ENCODE assay signal across 7 mouse cellular contexts in the genomic region with DNA sequence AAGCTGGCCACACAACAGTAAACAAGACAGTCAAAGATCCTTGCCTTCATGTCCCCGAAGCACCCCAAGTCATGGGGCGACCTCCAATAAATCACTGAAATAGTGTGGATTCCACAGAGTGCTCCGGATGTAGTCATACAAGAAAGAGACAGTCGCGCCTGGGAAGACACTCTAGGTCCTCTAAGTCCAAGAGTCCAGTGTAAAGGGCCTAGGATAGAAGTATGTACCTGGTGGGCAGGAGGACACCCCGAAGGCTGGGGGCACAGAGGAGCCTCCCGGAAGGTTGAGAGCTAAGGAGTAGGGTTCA. TPM values are rescaled to one million over a fixed set of nuclear protein-coding genes. Genes with fewer than 3 reads are reported as not detected.
A peak's percentile ranks its signal among the peaks of the same experiment; 100 is the strongest.
DNase-seq lines count a peak whose midpoint lies in the region; ATAC-seq lines count a peak whose summit lies in the region.

No protein-coding gene starts in this region.

- no peak for DNase-seq in hindbrain, embryonic 10.5 days (ENCODE audit: low spot score)
- no peak for DNase-seq in hindbrain, embryonic 11.5 days (ENCODE audit: low spot score)
- no peak for DNase-seq in thymus, postnatal 25 days
- no peak for DNase-seq in Muller cell, postnatal 12 days (ENCODE audit: inconsistent ontology term)

- H3K27ac ChIP-seq in hindbrain, embryonic 10.5 days = peak overlapping the region; percentile 81
- no peak overlapping the region for H3K27ac ChIP-seq in hindbrain, embryonic 11.5 days (ENCODE audit: low read depth, low read length)
- H3K27ac ChIP-seq in forebrain, embryonic 13.5 days = no peak overlapping the region; the same call in 1 of the 2 replicates
- H3K27ac ChIP-seq in liver, embryonic 15.5 days (replicated peaks) = no peak overlapping the region

- H3K27me3 ChIP-seq in hindbrain, embryonic 10.5 days (ENCODE audit: insufficient read depth, poor library complexity, severe bottlenecking) = peaks cover 10% of the 10 kb centered on the region
- H3K27me3 ChIP-seq in hindbrain, embryonic 11.5 days (ENCODE audit: control insufficient read depth, insufficient read depth, low read length) = no peaks in the 10 kb centered on the region
- H3K27me3 ChIP-seq in forebrain, embryonic 13.5 days = no peaks in the 10 kb centered on the region
- H3K27me3 ChIP-seq in liver, embryonic 15.5 days = 0 out of 2 replicates have a peak, but pooled peaks cover 3% of the 10 kb centered on the region

- H3K4me2 ChIP-seq in hindbrain, embryonic 11.5 days (replicated peaks; ENCODE audit: low read depth, low read length) = no peak overlapping the region; the same call in 1 of the 2 replicates
- H3K4me2 ChIP-seq in forebrain, embryonic 13.5 days = peak overlapping the region; percentile 41; the same call in 1 of the 2 replicates
- H3K4me2 ChIP-seq in liver, embryonic 15.5 days = peak overlapping the region; percentile 46

- ATAC-seq in hindbrain, embryonic 11.5 days (ENCODE audit: low FRiP score) = no peak; the same call in 1 of the 2 replicates
- ATAC-seq in CD4-positive, CD25-positive, alpha-beta regulatory T cell, adult 4 months = peak; percentile 37
- ATAC-seq in forebrain, embryonic 13.5 days = peak; percentile 11; the same call in 1 of the 2 replicates
- ATAC-seq in liver, embryonic 15.5 days (ENCODE audit: insufficient read depth) = no peak

- H3K36me3 ChIP-seq in hindbrain, embryonic 10.5 days = peaks cover 15% of the 10 kb centered on the region
- no peaks in the 10 kb centered on the region for H3K36me3 ChIP-seq in hindbrain, embryonic 11.5 days (ENCODE audit: control insufficient read depth, insufficient read depth, low read length)
- H3K36me3 ChIP-seq in forebrain, embryonic 13.5 days (ENCODE audit: poor library complexity, severe bottlenecking) = peaks cover 51% of the 10 kb centered on the region
- no peaks in the 10 kb centered on the region for H3K36me3 ChIP-seq in liver, embryonic 15.5 days (replicated peaks)

- 57% methylated on average over 7 of the region's 7 CpGs for WGBS in hindbrain, embryonic 10.5 days
- 52% methylated on average over 7 of the region's 7 CpGs for WGBS in hindbrain, embryonic 11.5 days
- 57% methylated on average over 7 of the region's 7 CpGs for WGBS in forebrain, embryonic 13.5 days
- WGBS in liver, embryonic 15.5 days (ENCODE audit: insufficient replicate concordance) = 46% methylated on average over 7 of the region's 7 CpGs

- H3K9me3 ChIP-seq in hindbrain, embryonic 10.5 days = no peaks in the 10 kb centered on the region
- H3K9me3 ChIP-seq in hindbrain, embryonic 11.5 days (ENCODE audit: control insufficient read depth, low read length) = no peaks in the 10 kb centered on the region
- H3K9me3 ChIP-seq in forebrain, embryonic 13.5 days (replicated peaks) = no peaks in the 10 kb centered on the region
- no peaks in the 10 kb centered on the region for H3K9me3 ChIP-seq in liver, embryonic 15.5 days (replicated peaks)

- peak overlapping the region; percentile 23; the same call in 1 of the 2 replicates for H3K4me3 ChIP-seq in hindbrain, embryonic 10.5 days
- no peak overlapping the region for H3K4me3 ChIP-seq in hindbrain, embryonic 11.5 days (ENCODE audit: low read depth, low read length)
- no peak overlapping the region for H3K4me3 ChIP-seq in forebrain, embryonic 13.5 days
- H3K4me3 ChIP-seq in liver, embryonic 15.5 days (replicated peaks) = 0 out of 2 replicates have a peak overlapping the region, but pooled peaks have one; percentile 8

- H3K9ac ChIP-seq in hindbrain, embryonic 11.5 days (ENCODE audit: low read depth, low read length) = no peak overlapping the region
- no peak overlapping the region for H3K9ac ChIP-seq in forebrain, embryonic 13.5 days
- no peak overlapping the region for H3K9ac ChIP-seq in liver, embryonic 15.5 days

- H3K4me1 ChIP-seq in hindbrain, embryonic 10.5 days (replicated peaks) = peaks cover 20% of the 10 kb centered on the region
- peaks cover 8% of the 10 kb centered on the region; the same call in 1 of the 2 replicates for H3K4me1 ChIP-seq in hindbrain, embryonic 11.5 days (replicated peaks; ENCODE audit: control insufficient read depth, insufficient read depth, low read length)
- H3K4me1 ChIP-seq in forebrain, embryonic 13.5 days = peaks cover 19% of the 10 kb centered on the region
- H3K4me1 ChIP-seq in liver, embryonic 15.5 days (replicated peaks) = peaks cover 31% of the 10 kb centered on the region

RNA-seq across cellular contexts. Expression of gene Prr36, which starts 23.7 kb away (rescaled TPM):
- 13.1 and 27.1 TPM in 2 replicates for polyA plus RNA-seq in hindbrain, embryonic 10.5 days (2016; fragmentation: Nextera tagmentation; extraction: Ambion mirVana)
- polyA plus RNA-seq in hindbrain, embryonic 11.5 days (2014; fragmentation: Nextera tagmentation; extraction: Ambion mirVana) = 29.0 and 33.5 TPM in 2 replicates
- polyA plus RNA-seq in CD4-positive, CD25-positive, alpha-beta regulatory T cell, adult 4 months (2017; shearing (Covaris generic)) = under 1 TPM in 1 of 2 experiments, not detected in 1; 0.49 TPM
- polyA plus RNA-seq in forebrain, embryonic 13.5 days (2015; fragmentation: Nextera tagmentation; extraction: Ambion mirVana) = 33.2 and 36.0 TPM in 2 replicates
- polyA plus RNA-seq in liver, embryonic 15.5 days (2015; fragmentation: Nextera tagmentation; extraction: Ambion mirVana) = 0.36 and 0.37 TPM in 2 replicates

RNA-seq across cellular contexts. Expression of gene Evi5l, which starts 27.2 kb away (rescaled TPM):
- 28.1 and 43.7 TPM in 2 replicates for polyA plus RNA-seq in hindbrain, embryonic 10.5 days (2016; fragmentation: Nextera tagmentation; extraction: Ambion mirVana)
- polyA plus RNA-seq in hindbrain, embryonic 11.5 days (2014; fragmentation: Nextera tagmentation; extraction: Ambion mirVana) = 28.1 and 33.5 TPM in 2 replicates
- 1 to 10 TPM; 5.6 to 7.8 TPM for polyA plus RNA-seq in CD4-positive, CD25-positive, alpha-beta regulatory T cell, adult 4 months (2017; shearing (Covaris generic))
- 57.7 and 62.7 TPM in 2 replicates for polyA plus RNA-seq in forebrain, embryonic 13.5 days (2015; fragmentation: Nextera tagmentation; extraction: Ambion mirVana)
- 4.9 and 6.0 TPM in 2 replicates for polyA plus RNA-seq in liver, embryonic 15.5 days (2015; fragmentation: Nextera tagmentation; extraction: Ambion mirVana)

RNA-seq across cellular contexts. Expression of gene Lrrc8e, which starts 33.1 kb away (rescaled TPM):
- 0.30 TPM in 1 of 2 replicates, not detected in the other for polyA plus RNA-seq in hindbrain, embryonic 10.5 days (2016; fragmentation: Nextera tagmentation; extraction: Ambion mirVana)
- polyA plus RNA-seq in hindbrain, embryonic 11.5 days (2014; fragmentation: Nextera tagmentation; extraction: Ambion mirVana) = 0.06 TPM in 1 of 2 replicates, not detected in the other
- polyA plus RNA-seq in CD4-positive, CD25-positive, alpha-beta regulatory T cell, adult 4 months (2017; shearing (Covaris generic)) = under 1 TPM in 1 of 2 experiments, not detected in 1; 0.34 TPM
- 0.14 TPM in 1 of 2 replicates, not detected in the other for polyA plus RNA-seq in forebrain, embryonic 13.5 days (2015; fragmentation: Nextera tagmentation; extraction: Ambion mirVana)
- 0.22 and 0.32 TPM in 2 replicates for polyA plus RNA-seq in liver, embryonic 15.5 days (2015; fragmentation: Nextera tagmentation; extraction: Ambion mirVana)

RNA-seq across cellular contexts. Expression of gene Map2k7, which starts 45.0 kb away (rescaled TPM):
- polyA plus RNA-seq in hindbrain, embryonic 10.5 days (2016; fragmentation: Nextera tagmentation; extraction: Ambion mirVana) = 34.7 and 39.4 TPM in 2 replicates
- polyA plus RNA-seq in hindbrain, embryonic 11.5 days (2014; fragmentation: Nextera tagmentation; extraction: Ambion mirVana) = 20.4 and 22.4 TPM in 2 replicates
- 10 to 100 TPM; 23.2 to 31.7 TPM for polyA plus RNA-seq in CD4-positive, CD25-positive, alpha-beta regulatory T cell, adult 4 months (2017; shearing (Covaris generic))
- 24.6 and 28.6 TPM in 2 replicates for polyA plus RNA-seq in forebrain, embryonic 13.5 days (2015; fragmentation: Nextera tagmentation; extraction: Ambion mirVana)
- polyA plus RNA-seq in liver, embryonic 15.5 days (2015; fragmentation: Nextera tagmentation; extraction: Ambion mirVana) = 10.4 and 11.1 TPM in 2 replicates

RNA-seq across cellular contexts. Expression of gene Gm49320, which starts 45.1 kb away (rescaled TPM):
- polyA plus RNA-seq in hindbrain, embryonic 10.5 days (2016; fragmentation: Nextera tagmentation; extraction: Ambion mirVana) = 0.68 and 1.8 TPM in 2 replicates
- 0.81 and 1.2 TPM in 2 replicates for polyA plus RNA-seq in hindbrain, embryonic 11.5 days (2014; fragmentation: Nextera tagmentation; extraction: Ambion mirVana)
- polyA plus RNA-seq in CD4-positive, CD25-positive, alpha-beta regulatory T cell, adult 4 months (2017; shearing (Covaris generic)) = under 1 TPM in 1 of 2 experiments, not detected in 1; 0.46 TPM
- 0.93 and 1.1 TPM in 2 replicates for polyA plus RNA-seq in forebrain, embryonic 13.5 days (2015; fragmentation: Nextera tagmentation; extraction: Ambion mirVana)
- 0.10 and 0.17 TPM in 2 replicates for polyA plus RNA-seq in liver, embryonic 15.5 days (2015; fragmentation: Nextera tagmentation; extraction: Ambion mirVana)

Comparison
In these comparisons a context has a peak if more than half of its experiments do, and no peak if none do; other contexts are left out.
1. H3K4me3 ChIP-seq: peak in hindbrain, embryonic 10.5 days (single experiment) and liver, embryonic 15.5 days (single experiment); none in hindbrain, embryonic 11.5 days (single experiment) and forebrain, embryonic 13.5 days (single experiment).
2. ATAC-seq: peak in CD4-positive, CD25-positive, alpha-beta regulatory T cell, adult 4 months (single experiment) and forebrain, embryonic 13.5 days (single experiment); none in hindbrain, embryonic 11.5 days (single experiment) and liver, embryonic 15.5 days (single experiment).